Mouse (Mus musculus) embryonic stem cell, embryonic (primary cell): ENCODE data around the gene Nfkbia.

Source experiments
- CTCF ChIA-PET, 4 experiments: fragments of 300-600 bp in 2 of 4; fragments of 350-600 bp in 2 of 4; sonication (Branson Sonifier 250); formaldehyde crosslinking; loops; one replicate each; lab custom pipeline; 2022; ENCODE audit warnings: inconsistent platforms in 2 of 4; lab: Charles Lee
- POLR2A ChIA-PET, 4 experiments: fragments of 300-600 bp in 2 of 4; fragments of 350-600 bp in 2 of 4; sonication (Branson Sonifier 250); formaldehyde crosslinking; loops; one replicate each; lab custom pipeline; 2022; ENCODE audit warnings: antibody characterized with exemption in 4 of 4, inconsistent platforms in 1 of 4; lab: Charles Lee

The Nfkbia gene

DNA sequence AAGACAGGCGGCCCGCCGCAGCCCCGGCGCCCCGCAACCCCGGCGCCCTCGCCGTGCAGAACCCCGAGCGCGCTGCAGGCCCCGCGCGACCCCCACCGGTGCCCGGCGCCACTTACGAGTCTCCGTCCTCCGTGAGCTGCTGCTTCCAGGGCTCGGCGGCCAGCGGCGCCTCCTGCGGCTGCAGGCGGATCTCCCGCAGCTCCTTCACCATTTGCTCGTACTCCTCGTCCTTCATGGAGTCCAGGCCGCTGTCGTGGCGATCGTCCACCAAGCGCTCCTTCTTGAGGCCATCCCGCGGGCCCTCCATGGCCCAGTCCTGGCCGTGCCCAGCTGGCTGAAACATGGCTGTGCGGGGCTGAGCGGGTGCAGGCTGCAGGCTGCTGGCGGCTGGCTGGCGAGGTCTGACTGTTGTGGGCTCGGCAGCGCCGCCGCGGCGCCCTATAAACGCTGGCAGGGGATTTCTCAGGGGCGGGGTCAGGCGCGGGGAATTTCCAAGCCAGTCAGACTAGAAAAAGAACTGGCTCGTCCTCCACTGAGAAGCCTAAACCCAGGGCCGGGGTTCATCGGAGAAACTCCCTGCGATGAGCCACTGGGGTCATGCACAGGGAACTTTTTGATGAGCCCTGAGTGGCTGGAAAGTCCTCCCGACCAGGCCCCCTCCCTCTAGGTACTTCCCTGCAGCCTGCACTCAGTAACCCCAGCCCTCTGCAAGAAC lies at the start of gene Nfkbia:
TSS of gene Nfkbia (minus strand) at position 464 of the 715 bp plus-strand sequence.
- POLR2A ChIA-PET: interaction anchor here (0.5 to 10.6 kb wide), 92 partner anchors 8 to 763 kb away, joined by 3 to 129 read pairs (median 4); partner anchors contain the start of genes Ppp2r3c (in 2 of the 4), Brms1l (in 1 of the 4) and Psma6 (in 1 of the 4)
- CTCF ChIA-PET: interaction anchor here (0.6 to 1.4 kb wide), 13 partner anchors 9 to 488 kb away, joined by 3 to 10 read pairs (median 3); no protein-coding TSS in a partner anchor

- CTCF ChIA-PET: interaction anchor here in 3 of 4 experiments (0.5 to 1.2 kb wide), 6 partner anchors 8 to 35 kb away, joined by 3 to 8 read pairs (median 4); partner anchors contain the start of gene Aldoart2 (in 1 of the 3)
- POLR2A ChIA-PET: interaction anchor here in 2 of 4 experiments (0.7 to 2.6 kb wide), 2 partner anchors 11 to 750 kb away, joined by 4 to 7 read pairs; no protein-coding TSS in a partner anchor
These were observed 46.7 kb upstream of the Nfkbia start for GRCm38 (mm10) chr12:55539157-55539556.

GRCm38 (mm10) chr12:55538328-55538971 lies 46.0 kb upstream of the Nfkbia start:
- CTCF ChIA-PET: interaction anchor here in 2 of 4 experiments (0.5 to 1.2 kb wide), 3 partner anchors 9 to 26 kb away, joined by 3 to 4 read pairs (median 3); no protein-coding TSS in a partner anchor
- POLR2A ChIA-PET: interaction anchor here in 2 of 4 experiments (0.7 to 2.6 kb wide), 2 partner anchors 12 to 64 kb away, joined by 4 to 7 read pairs; no protein-coding TSS in a partner anchor

DNA sequence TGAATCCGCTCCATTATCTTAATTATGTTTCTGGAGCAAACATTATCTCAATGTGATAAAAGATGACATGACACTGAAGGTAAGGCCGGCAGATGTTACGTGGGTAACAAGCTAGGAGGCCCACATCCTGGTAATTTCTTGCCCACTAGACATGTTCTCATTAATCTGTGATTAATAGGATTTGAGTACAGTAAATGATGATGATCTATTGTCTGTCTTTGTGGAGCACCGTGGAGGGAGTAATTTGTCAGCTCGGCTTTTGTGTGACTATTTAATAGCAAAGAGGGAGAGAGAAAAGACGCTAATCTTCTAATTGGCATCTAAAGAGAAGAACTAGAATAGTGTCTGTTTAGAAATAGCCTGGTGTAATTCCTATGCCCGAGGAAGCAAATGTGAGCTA lies 45.3 kb upstream of the Nfkbia start:
- CTCF ChIA-PET: no interaction called here
- POLR2A ChIA-PET: interaction anchor here in 1 of 4 experiments (0.7 kb wide), 1 partner anchor 63 kb away, joined by 4 read pairs; no protein-coding TSS in a partner anchor

DNA sequence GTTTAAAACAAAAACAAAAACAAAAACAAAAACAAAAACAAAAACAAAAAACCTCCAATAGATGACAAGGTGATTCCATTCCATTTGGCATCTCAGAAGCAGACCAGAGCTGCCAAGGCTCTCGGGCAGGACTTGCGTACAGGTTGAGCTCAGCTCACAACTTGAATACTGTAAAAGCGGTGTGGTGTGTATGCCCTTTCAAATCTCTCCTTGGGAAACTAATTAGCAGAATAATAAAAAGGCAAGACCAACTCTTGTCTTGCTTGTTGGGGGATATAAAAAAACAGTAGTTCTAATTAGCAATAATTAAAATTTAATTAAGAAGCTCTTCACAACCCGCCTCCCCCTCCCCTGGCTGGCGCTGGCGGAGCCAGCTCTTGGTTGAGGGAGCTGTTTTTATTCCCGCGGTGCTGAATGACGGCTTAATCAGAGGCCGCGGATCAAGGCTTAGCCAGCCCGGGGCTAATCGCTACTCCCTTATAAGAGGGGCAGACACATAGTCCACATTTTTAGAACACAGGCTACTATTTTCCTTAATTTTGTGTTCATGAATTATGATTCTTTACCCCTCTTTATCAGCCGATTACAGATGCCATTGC lies 44.2 kb upstream of the Nfkbia start:
- CTCF ChIA-PET: interaction anchor here (0.6 to 1.4 kb wide), 10 partner anchors 9 to 258 kb away, joined by 3 to 8 read pairs (median 3); partner anchors contain the start of gene Aldoart2 (in 3 of the 4)

GRCm38 (mm10) chr12:55526983-55527752 lies 34.7 kb upstream of the Nfkbia start:
- ChIA-PET CTCF (interaction anchor here in 1 of 4 experiments (0.9 to 2.6 kb wide), 3 partner anchors 9 to 37 kb away, joined by 3 to 11 read pairs (median 4); partner anchors contain the start of gene Aldoart2), POLR2A (interaction anchor here in 2 of 4 experiments (0.6 to 2.0 kb wide), 8 partner anchors 9 to 107 kb away, joined by 3 to 7 read pairs (median 4); no protein-coding TSS in a partner anchor)

More for the DNA sequence above, 44.2 kb upstream of the Nfkbia start:
- POLR2A ChIA-PET: interaction anchor here in 2 of 4 experiments (0.9 to 1.2 kb wide), 4 partner anchors 9 to 257 kb away, joined by 3 to 4 read pairs (median 4); no protein-coding TSS in a partner anchor

GRCm38 (mm10) chr12:55518061-55518738 lies 25.8 kb upstream of the Nfkbia start:
- POLR2A ChIA-PET: interaction anchor here in 3 of 4 experiments (0.7 to 1.5 kb wide), 10 partner anchors 9 to 205 kb away, joined by 3 to 7 read pairs (median 4); partner anchors contain the start of gene Nfkbia (in 1 of the 3)
- CTCF ChIA-PET: interaction anchor here (0.5 to 2.0 kb wide), 37 partner anchors 9 to 1198 kb away, joined by 3 to 11 read pairs (median 4); partner anchors contain the start of genes Aldoart2 (in 1 of the 4) and Insm2 (in 1 of the 4)

GRCm38 (mm10) chr12:55508817-55509216 lies 16.4 kb upstream of the Nfkbia start:
- POLR2A ChIA-PET: interaction anchor here (0.6 to 9.2 kb wide), 18 partner anchors 9 to 964 kb away, joined by 3 to 129 read pairs (median 4); partner anchors contain the start of genes Nfkbia (in 1 of the 4), Ppp2r3c (in 1 of the 4) and Psma6 (in 1 of the 4)
- CTCF ChIA-PET: interaction anchor here in 3 of 4 experiments (0.6 to 1.3 kb wide), 7 partner anchors 9 to 195 kb away, joined by 3 to 7 read pairs (median 3); no protein-coding TSS in a partner anchor

GRCm38 (mm10) chr12:55507332-55507935 lies 15.0 kb upstream of the Nfkbia start:
- CTCF ChIA-PET: interaction anchor here (0.6 to 1.1 kb wide), 11 partner anchors 10 to 337 kb away, joined by 3 to 6 read pairs (median 3); no protein-coding TSS in a partner anchor
- POLR2A ChIA-PET: interaction anchor here in 3 of 4 experiments (0.6 to 9.2 kb wide), 33 partner anchors 11 to 558 kb away, joined by 3 to 129 read pairs (median 4); partner anchors contain the start of genes Nfkbia (in 2 of the 3), Ppp2r3c (in 2 of the 3) and Brms1l (in 1 of the 3)

GRCm38 (mm10) chr12:55506029-55506330 lies 13.5 kb upstream of the Nfkbia start:
- CTCF ChIA-PET: interaction anchor here in 2 of 4 experiments (0.7 to 2.0 kb wide), 4 partner anchors 12 to 330 kb away, joined by 3 to 7 read pairs (median 3); partner anchors contain the start of gene Brms1l (in 1 of the 2)
- POLR2A ChIA-PET: interaction anchor here in 3 of 4 experiments (0.7 to 9.2 kb wide), 17 partner anchors 10 to 448 kb away, joined by 3 to 129 read pairs (median 4); partner anchors contain the start of genes Nfkbia (in 2 of the 3), Brms1l (in 1 of the 3) and Psma6 (in 1 of the 3)

DNA sequence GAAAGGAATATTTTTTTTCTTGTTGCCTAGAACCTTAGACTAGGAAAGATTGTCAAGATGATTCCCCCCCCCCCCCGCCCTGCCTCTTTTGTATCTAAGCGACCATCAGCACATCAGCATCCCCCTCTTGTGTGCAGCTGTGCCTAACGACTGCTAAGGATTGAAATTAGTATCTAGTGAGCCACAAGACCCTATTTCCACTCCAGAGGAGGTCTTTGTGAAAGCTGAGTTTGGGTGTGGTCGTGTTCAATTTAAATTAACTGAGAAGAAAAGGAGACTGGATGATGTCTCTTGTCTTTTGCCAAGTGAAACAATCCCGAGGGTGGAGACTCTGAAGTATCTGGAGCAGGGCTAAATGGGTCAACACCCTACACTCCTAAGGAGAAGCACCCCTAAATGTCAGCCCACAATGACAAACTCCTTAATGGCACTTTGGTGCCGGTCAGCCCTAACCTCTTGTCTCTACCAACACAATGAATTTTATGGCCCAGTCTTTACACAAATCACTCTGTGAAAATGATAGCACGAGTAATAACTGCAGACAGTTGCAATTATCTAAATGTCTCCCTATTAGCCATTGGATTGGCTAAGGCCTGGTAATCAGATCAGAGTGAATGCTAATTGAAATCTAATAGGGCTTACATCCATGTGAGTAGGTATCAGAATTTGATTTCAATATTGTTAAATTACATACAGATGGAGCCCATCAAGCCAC lies 13.0 kb upstream of the Nfkbia start:
- ChIA-PET POLR2A (interaction anchor here (0.8 to 9.2 kb wide), 21 partner anchors 10 to 447 kb away, joined by 3 to 129 read pairs (median 4); partner anchors contain the start of genes Nfkbia (in 3 of the 4), Brms1l (in 1 of the 4), Ppp2r3c (in 1 of the 4) and Psma6 (in 1 of the 4)), CTCF (interaction anchor here in 3 of 4 experiments (0.5 to 2.0 kb wide), 5 partner anchors 12 to 331 kb away, joined by 3 to 7 read pairs (median 3); partner anchors contain the start of gene Brms1l (in 1 of the 3))

- CTCF ChIA-PET: interaction anchor here in 3 of 4 experiments (0.9 to 1.8 kb wide), 7 partner anchors 113 to 199 kb away, joined by 3 to 6 read pairs (median 3); no protein-coding TSS in a partner anchor
- POLR2A ChIA-PET: interaction anchor here in 3 of 4 experiments (0.5 to 10.6 kb wide), 22 partner anchors 6 to 414 kb away, joined by 3 to 129 read pairs (median 5); partner anchors contain the start of gene Psma6 (in 1 of the 3)
These were observed 6.6 kb upstream of the Nfkbia start for GRCm38 (mm10) chr12:55499031-55499430.

DNA sequence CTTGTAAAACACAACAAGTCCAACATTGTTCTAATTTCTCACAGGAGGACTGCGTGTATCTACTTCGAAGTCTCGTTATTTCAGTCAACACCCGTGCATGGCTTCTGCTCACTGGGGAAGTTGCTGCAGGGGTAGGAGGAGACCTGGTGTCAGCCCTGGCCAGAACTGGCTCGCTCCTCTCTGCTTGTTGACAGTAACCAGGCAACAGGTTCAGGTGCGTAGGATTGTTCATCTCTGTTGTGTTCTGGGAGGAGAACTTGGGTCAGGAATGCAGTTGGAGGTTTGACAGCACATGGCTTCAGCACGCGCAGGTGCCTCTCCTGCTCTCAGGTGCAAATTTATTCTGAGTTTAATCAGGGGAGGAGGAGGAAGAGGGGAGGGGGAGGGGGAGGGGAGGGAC lies 5.3 kb upstream of the Nfkbia start:
- POLR2A ChIA-PET: interaction anchor here in 3 of 4 experiments (0.7 to 10.6 kb wide), 30 partner anchors 7 to 224 kb away, joined by 3 to 129 read pairs (median 7); partner anchors contain the start of genes Ppp2r3c (in 1 of the 3) and Psma6 (in 1 of the 3)

More for the DNA sequence above, 5.3 kb upstream of the Nfkbia start:
- CTCF ChIA-PET: interaction anchor here in 3 of 4 experiments (0.7 to 1.8 kb wide), 5 partner anchors 102 to 184 kb away, joined by 3 to 6 read pairs (median 4); no protein-coding TSS in a partner anchor
